Mouse (Mus musculus): ENCODE measurements at regions not wholly inside any gene's neighbourhood (a gene's known extent, or its start where the extent isn't known, plus 50 kb on each side); places are given as distances from the start of the nearest gene placed in this dataset.

DNA sequence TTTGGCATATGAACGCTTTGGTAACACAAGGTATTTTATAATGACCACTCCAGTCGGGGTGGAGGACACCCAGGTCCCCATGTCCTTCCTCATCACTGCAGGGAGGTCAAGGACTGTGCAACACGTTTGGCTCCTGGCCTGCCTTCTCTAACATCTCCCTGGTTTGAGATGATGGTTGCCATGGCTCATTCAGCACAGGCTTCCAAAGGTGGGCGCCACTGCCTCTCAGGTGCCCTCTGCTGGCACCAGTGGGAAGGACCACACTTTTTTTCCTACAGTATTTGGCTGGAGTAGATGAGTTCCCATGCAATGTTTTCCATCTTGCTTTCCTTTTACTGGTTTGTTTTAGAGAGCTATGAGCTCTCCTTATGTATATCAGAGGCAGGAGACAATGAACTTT lies 115.4 kb downstream of the Fam174b start:
- TF ChIP-seq TAL1 (conservative IDR thresholded peaks at IDR 0.05; ENCODE audit: low read depth, low read length) = no peak
- TF ChIP-seq CTCF (IDR thresholded peaks at IDR 0.05; ENCODE audit: low read depth, low read length) = peak; percentile 53
- TF ChIP-seq GATA1 (IDR thresholded peaks at IDR 0.05; ENCODE audit: borderline replicate concordance, low read length) = no peak
- no peak for TF ChIP-seq GATA2 (IDR thresholded peaks at IDR 0.05; ENCODE audit: borderline replicate concordance, low read depth, low read length)

Measured in G1E (cell line).